Mouse (Mus musculus) ES-E14 (cell line): ENCODE results near the gene Proser1. TPM values are rescaled to one million over a fixed set of nuclear protein-coding genes. Genes with fewer than 3 reads are reported as not detected.
A peak's percentile ranks its signal among the peaks of the same experiment; 100 is the strongest.

ENCODE experiments used
- DNase-seq: peaks from one replicate; pipeline ENCODE4 v3.0.0-alpha.2; 2013; ENCODE audit warnings: low read depth, low spot score
- H3K27ac ChIP-seq: 2 replicates; pipeline ENCODE4 v1.5.1; 2012; ENCODE audit warnings: low read depth, mild to moderate bottlenecking, low read length, moderate library complexity, mixed read lengths; ENCODE audit not compliant: poor library complexity, insufficient read depth, severe bottlenecking
- H3K36me3 ChIP-seq: 2 replicates; pipeline ENCODE4 v1.6.1; 2012; ENCODE audit warnings: mild to moderate bottlenecking, low read length, moderate library complexity, mixed read lengths; ENCODE audit not compliant: control insufficient read depth, poor library complexity, insufficient read depth, severe bottlenecking
- H3K4me1 ChIP-seq, 2 experiments: fragments of 150-350 bp in 1 of 2; sonication (generic) in 1 of 2; 2 replicates each; pipeline ENCODE4 v1.6.1; 2012; ENCODE audit warnings: low read length in 2 of 2, mild to moderate bottlenecking in 1 of 2, mixed read lengths in 1 of 2; ENCODE audit not compliant: control insufficient read depth in 2 of 2, insufficient read depth in 2 of 2, poor library complexity in 1 of 2
- H3K4me3 ChIP-seq, 2 experiments: fragments of 150-350 bp in 1 of 2; sonication (generic) in 1 of 2; 2 replicates each; pipeline ENCODE4 v1.5.1; 2012; ENCODE audit warnings: low read length in 2 of 2, low read depth in 1 of 2, mild to moderate bottlenecking in 1 of 2, mixed read lengths in 1 of 2; ENCODE audit not compliant: insufficient read depth in 1 of 2, poor library complexity in 1 of 2, severe bottlenecking in 1 of 2
- H3K9ac ChIP-seq: 2 replicates; pipeline ENCODE4 v1.6.1; 2012; ENCODE audit warnings: low read depth, mild to moderate bottlenecking, low read length, mixed read lengths; ENCODE audit not compliant: poor library complexity, insufficient read depth, severe bottlenecking
- H3K9me3 ChIP-seq: fragments of 150-350 bp; sonication (generic); 2 replicates; pipeline ENCODE4 v1.6.1; 2012; ENCODE audit warnings: low read depth, mild to moderate bottlenecking, low read length; ENCODE audit not compliant: control insufficient read depth, insufficient read depth
- CHD2 ChIP-seq: IDR thresholded peaks from 2 replicates; pipeline ENCODE4 v1.6.1; 2014; ENCODE audit warnings: mild to moderate bottlenecking, low read depth, low read length, inconsistent platforms
- HCFC1 ChIP-seq: IDR thresholded peaks from 2 replicates; pipeline ENCODE4 v1.6.1; 2012; ENCODE audit warnings: low read length, inconsistent platforms, borderline replicate concordance; ENCODE audit not compliant: insufficient read depth
- MAFK ChIP-seq: IDR thresholded peaks from 2 replicates; pipeline ENCODE4 v1.6.1; 2014; ENCODE audit warnings: mild to moderate bottlenecking, low read depth, low read length, inconsistent platforms; ENCODE audit not compliant: insufficient read depth
- ZC3H11A ChIP-seq: IDR thresholded peaks from 2 replicates; pipeline ENCODE4 v1.6.1; 2012; ENCODE audit warnings: low read depth, mild to moderate bottlenecking, inconsistent platforms, low read length, borderline replicate concordance
- ZNF384 ChIP-seq: IDR thresholded peaks from 2 replicates; pipeline ENCODE4 v1.6.1; 2012; ENCODE audit warnings: low read depth, low read length, inconsistent platforms
- in situ Hi-C, 2 experiments: fragments of 600-800 bp; cut with MboI; formaldehyde crosslinking; loops; one replicate each; pipeline ENCODE4 v1.15.1; 2025; ENCODE audit warnings: low sequenced_read_pairs in 2 of 2, inconsistent platforms in 1 of 2; ENCODE audit not compliant: unreplicated experiment in 2 of 2
- total RNA-seq: library from RNA; depleted of rRNA; stranded (reverse); fragments of 300-350 nt; gene quantifications from 2 replicates; pipeline ENCODE4 v1.2.3, GENCODE M21; 2012

The Proser1 gene
- total RNA-seq, 1 experiment, result 11.9 TPM

GRCm38 (mm10) chr3:53453346-53453745 lies 10.1 kb upstream of the Proser1 start:
- Histone ChIP-seq H3K9me3 (no peaks in the 10 kb centered on the region), H3K9ac (no peak overlapping the region), H3K36me3 (peaks cover 36% of the 10 kb centered on the region), H3K4me1 (peaks cover 0 to 39% of the 10 kb centered on the region in 2 experiments; a peak in 2 of 4 replicates), H3K4me3 (no peak overlapping the region), H3K27ac (no peak overlapping the region)
- no peak for DNase-seq
- in situ Hi-C loops, result loop anchor here (25.0 kb wide), 2 partner anchors 416 to 1191 kb away; partner anchors contain the start of genes Foxo1 (in 2 of the 2) and Lhfp (in 1 of the 2)
- TF ChIP-seq ZC3H11A (no peak), MAFK (no peak), ZNF384 (no peak), CHD2 (no peak), HCFC1 (no peak)

DNA sequence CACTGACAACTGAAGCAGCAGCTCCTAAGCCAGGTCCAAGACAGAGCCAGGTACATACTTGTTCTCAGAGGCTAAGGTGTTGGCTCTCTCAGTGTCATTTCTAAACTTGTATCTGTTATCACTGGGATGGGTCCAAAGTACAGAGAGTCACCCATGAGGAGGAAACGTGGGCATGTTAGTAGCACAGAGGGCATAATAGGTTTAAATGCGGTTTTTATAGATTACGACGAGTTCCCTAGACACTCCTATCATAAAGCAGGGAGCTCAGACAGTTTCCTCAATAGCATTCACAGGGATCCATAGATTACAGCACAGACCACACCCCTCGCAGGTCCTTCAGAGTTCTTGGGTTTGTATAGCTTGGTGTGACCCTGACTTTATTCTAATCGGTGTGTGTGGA lies 9.5 kb upstream of the Proser1 start:
- no peak for DNase-seq
- Histone ChIP-seq H3K36me3 (peaks cover 36% of the 10 kb centered on the region), H3K27ac (no peak overlapping the region), H3K9ac (no peak overlapping the region), H3K9me3 (no peaks in the 10 kb centered on the region), H3K4me3 (no peak overlapping the region), H3K4me1 (peaks cover 0 to 39% of the 10 kb centered on the region in 2 experiments; a peak in 2 of 4 replicates)
- in situ Hi-C loops, result loop anchor here (25.0 kb wide), 2 partner anchors 417 to 1192 kb away; partner anchors contain the start of genes Foxo1 (in 2 of the 2) and Lhfp (in 1 of the 2)
- TF ChIP-seq CHD2, result no peak
- TF ChIP-seq ZNF384, result no peak

DNA sequence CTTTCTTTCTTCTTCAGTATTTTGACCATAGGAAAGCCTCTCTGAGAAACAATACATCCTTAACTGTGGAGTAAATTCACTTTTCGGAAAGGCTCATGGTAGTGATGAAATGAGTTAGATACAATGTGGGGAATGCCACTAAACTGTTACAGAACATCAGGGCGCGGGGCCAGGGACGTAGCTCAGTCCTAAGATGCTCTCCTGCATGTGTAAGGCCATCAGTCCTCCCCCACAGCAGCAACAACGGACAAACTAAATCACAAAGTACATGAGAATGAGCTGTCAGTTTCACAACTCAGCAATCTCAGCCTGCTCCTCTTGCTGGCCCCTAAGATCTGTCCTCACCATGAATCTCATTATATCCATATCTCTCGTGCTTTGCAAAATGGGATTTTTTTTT lies 8.9 kb upstream of the Proser1 start:
- H3K9ac ChIP-seq, result no peak overlapping the region
- in situ Hi-C loops, result loop anchor here (25.0 kb wide), 2 partner anchors 417 to 1192 kb away; partner anchors contain the start of genes Foxo1 (in 2 of the 2) and Lhfp (in 1 of the 2)
- H3K36me3 ChIP-seq, result peaks cover 36% of the 10 kb centered on the region
- no peak overlapping the region for H3K4me3 ChIP-seq
- no peak for DNase-seq
- H3K27ac ChIP-seq, result no peak overlapping the region
- no peaks in the 10 kb centered on the region for H3K9me3 ChIP-seq
- peaks cover 0 to 41% of the 10 kb centered on the region in 2 experiments; a peak in 2 of 4 replicates for H3K4me1 ChIP-seq
- no peak for TF ChIP-seq ZNF384
- no peak for TF ChIP-seq HCFC1
- TF ChIP-seq CHD2, result no peak
- no peak for TF ChIP-seq ZC3H11A
- no peak for TF ChIP-seq MAFK

DNA sequence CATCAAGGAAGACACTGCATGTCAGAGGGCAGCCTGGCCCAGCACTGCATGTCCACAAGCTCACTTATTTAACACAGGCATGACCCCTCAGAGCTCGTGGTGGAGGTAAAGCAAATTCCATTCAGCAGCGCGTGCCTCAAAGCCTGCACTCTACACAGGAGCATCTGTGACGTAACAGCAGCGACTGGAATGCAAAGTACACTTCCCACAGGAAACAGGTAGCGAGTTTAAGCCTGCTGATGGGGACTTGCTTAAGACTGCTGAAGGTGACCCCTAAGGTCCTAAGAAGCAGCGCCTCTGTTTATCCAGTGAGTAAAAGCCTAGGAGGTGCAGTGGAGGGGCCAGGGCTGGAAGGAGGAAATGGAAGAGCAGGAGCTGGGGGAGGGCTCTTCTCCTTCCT lies 8.5 kb upstream of the Proser1 start:
- DNase-seq, result no peak
- Histone ChIP-seq H3K4me3 (no peak overlapping the region), H3K9me3 (no peaks in the 10 kb centered on the region), H3K9ac (peak overlapping the region; percentile 20; the same call in 1 of the 2 replicates), H3K27ac (no peak overlapping the region), H3K4me1 (peaks cover 0 to 41% of the 10 kb centered on the region in 2 experiments; a peak in 2 of 4 replicates), H3K36me3 (peaks cover 36% of the 10 kb centered on the region)
- in situ Hi-C loops, result loop anchor here (25.0 kb wide), 2 partner anchors 418 to 1193 kb away; partner anchors contain the start of genes Foxo1 (in 2 of the 2) and Lhfp (in 1 of the 2)
- TF ChIP-seq HCFC1, result no peak
- TF ChIP-seq ZC3H11A, result no peak
- TF ChIP-seq MAFK, result no peak
- TF ChIP-seq ZNF384, result no peak
- no peak for TF ChIP-seq CHD2

GRCm38 (mm10) chr3:53457750-53458149 lies 5.7 kb upstream of the Proser1 start:
- Histone ChIP-seq H3K4me1 (peaks cover 0 to 31% of the 10 kb centered on the region in 2 experiments; a peak in 2 of 4 replicates), H3K9ac (no peak overlapping the region), H3K4me3 (no peak overlapping the region), H3K36me3 (peaks cover 22% of the 10 kb centered on the region), H3K27ac (peak overlapping the region; percentile 63), H3K9me3 (no peaks in the 10 kb centered on the region)
- in situ Hi-C loops, result loop anchor here (25.0 kb wide), 2 partner anchors 420 to 1195 kb away; partner anchors contain the start of genes Foxo1 (in 2 of the 2) and Lhfp (in 1 of the 2)
- TF ChIP-seq ZC3H11A (no peak), ZNF384 (no peak), HCFC1 (no peak), CHD2 (no peak)
- DNase-seq, result no peak
